Mouse (Mus musculus) heart, postnatal 36 days (tissue): ENCODE data around the gene Polr3h. TPM values are rescaled to one million over a fixed set of nuclear protein-coding genes. Genes with fewer than 3 reads are reported as not detected.
A peak's percentile ranks its signal among the peaks of the same experiment; 100 is the strongest.

Experiments used
- DNase-seq, 2 experiments: peaks; one replicate each; pipeline ENCODE4 v3.0.0; 2021 to 2022
- intact Hi-C: fragments of 180-260 bp; cut with DNase I; formaldehyde crosslinking; loops from one replicate; pipeline ENCODE4 v1.15.1; 2025
- total RNA-seq, 2 experiments: library from RNA; stranded (reverse); gene quantifications; 2 replicates each; pipeline ENCODE4 v1.2.3; 2021

Gene Polr3h
- total RNA-seq, 2 experiments from 2014 or later: 9.0 to 10.6 TPM

GRCm38 (mm10) chr15:81850718-81851117, 75.3 kb downstream of the Polr3h start:
- DNase-seq: no peak
- intact Hi-C loops: no loop called here

DNA sequence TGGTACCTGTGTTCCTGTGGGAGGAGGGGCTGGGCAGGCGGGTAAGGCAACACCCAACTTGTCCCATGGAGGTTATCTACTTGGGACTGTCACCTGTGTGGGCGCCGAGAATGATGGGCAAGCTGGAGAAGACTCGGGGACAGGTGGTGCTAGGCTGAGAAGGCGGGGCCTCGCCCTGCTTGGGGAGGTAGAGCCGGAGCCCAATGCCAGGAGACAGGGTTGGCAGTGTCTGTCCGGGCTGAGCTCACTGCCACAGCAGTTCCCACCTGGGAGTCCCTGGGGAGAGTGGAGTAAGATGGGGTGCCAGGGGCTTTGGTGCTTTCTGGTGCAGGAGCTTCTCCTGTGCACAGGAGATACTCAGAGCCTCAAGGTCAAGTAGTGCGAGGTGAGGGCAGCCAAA, 76.9 kb downstream of the Polr3h start:
- intact Hi-C loops: no loop called here
- DNase-seq: no peak

DNA sequence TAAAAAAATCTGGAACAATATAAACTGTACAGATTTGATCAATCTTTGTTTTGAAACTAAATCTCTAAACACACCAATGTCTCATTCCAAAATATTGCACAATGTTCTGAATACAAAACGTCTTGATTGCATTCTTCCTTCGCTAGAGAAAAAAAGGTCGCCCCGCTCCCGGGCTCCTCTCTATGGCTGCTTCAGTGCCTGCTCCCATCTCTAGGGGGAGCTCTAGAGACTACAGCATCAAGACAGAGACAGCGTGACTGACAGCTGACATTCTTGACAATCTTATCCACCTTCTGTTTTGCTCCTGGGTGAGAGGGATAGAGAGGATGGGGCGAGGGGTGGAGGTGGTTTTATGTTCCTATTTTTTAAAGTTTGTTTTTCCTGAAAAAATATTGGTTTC, 77.7 kb downstream of the Polr3h start:
- DNase-seq: peak in 1 of 2 experiments; percentile 67
- intact Hi-C loops: no loop called here

DNA sequence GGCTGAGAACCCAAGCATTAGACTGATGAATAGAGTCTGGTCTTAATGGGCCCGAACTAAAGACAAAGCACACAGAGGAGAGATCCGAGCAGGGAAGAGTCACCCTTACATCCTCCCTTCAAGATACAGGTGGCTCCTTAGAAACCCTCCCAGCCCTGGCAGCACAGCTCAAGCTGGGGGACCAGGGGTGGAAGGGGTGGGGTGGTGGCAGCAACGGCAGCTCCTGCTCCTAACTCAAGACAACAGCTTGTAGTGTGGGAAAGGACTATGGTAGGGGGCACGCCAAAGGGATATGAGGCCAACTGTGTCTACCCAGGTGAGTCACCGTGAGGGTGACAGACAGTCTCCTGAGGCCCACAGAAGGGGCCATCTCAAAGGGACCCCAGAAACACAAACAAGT, 78.2 kb downstream of the Polr3h start:
- no peak for DNase-seq
- intact Hi-C loops: no loop called here

DNA sequence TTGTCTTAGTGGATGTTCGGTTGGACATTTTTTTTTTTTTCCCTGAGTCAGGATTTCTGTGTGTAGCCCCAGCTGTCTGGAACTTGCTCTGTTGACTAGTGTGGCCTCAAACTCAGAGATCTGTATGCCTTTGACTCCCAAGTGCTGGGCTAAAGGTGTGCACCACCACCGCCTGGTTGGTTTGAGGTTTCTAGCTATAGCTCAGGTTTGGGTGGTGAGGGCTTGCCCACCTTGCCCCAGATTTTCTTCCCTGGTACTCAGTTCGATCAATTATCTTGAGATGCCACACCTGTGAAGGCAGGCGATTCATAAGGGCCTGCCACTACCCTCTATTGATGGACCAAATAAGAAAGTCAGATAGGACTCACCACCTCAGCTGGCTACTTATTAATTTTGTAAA, 78.9 kb downstream of the Polr3h start:
- DNase-seq: no peak
- intact Hi-C loops: no loop called here

- no peak for DNase-seq
- intact Hi-C loops: no loop called here
Measured at GRCm38 (mm10) chr15:81846755-81847154, 79.3 kb downstream of the Polr3h start.

- intact Hi-C loops: no loop called here
- peak; percentile 58 to 76 for DNase-seq
Measured at GRCm38 (mm10) chr15:81845724-81846123, 80.3 kb downstream of the Polr3h start.

GRCm38 (mm10) chr15:81845033-81845625, 80.9 kb downstream of the Polr3h start:
- no peak for DNase-seq
- intact Hi-C loops: no loop called here

DNA sequence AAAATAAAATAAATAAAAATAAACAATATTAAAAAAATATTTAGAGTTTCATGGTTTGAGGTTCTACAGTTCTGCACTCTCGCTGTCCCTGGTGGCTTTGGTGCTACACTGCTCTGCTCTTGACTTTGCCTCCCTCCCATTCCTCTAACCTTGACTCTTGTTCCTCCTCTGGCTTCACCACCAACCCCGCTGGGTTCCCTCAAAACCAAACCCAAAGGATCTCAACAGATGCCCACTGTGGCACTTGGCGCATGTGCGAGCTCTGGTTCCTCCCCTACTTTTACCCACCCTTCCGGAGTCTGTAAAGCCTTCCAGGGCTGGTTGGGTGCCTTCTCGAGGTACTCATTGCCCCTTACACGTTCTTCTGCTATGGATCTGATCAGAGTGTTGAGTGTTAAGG, 83.8 kb downstream of the Polr3h start:
- no peak for DNase-seq

DNA sequence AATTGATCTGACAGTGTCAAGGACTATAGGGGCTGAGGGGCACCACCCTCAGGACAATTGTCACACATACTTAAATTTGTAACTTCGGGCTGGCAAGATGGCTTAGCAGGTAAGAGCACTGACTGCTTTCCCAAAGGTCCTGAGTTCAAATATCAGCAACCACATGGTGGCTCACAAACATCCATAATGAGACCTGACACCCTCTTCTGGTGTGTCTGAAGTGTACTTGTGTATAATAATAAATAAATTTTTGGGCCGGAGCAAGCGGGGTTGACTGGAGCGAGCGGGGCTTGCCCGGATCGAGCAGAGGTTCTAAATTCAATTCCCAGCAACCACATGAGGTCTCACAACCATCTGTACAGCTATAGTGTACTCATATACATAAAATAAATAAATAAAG, 85.7 kb downstream of the Polr3h start:
- intact Hi-C loops: no loop called here

More for the DNA sequence above, 83.8 kb downstream of the Polr3h start:
- intact Hi-C loops: no loop called here

GRCm38 (mm10) chr15:81839634-81840033, 86.4 kb downstream of the Polr3h start:
- intact Hi-C loops: no loop called here
- DNase-seq: peak; percentile 89

More for the DNA sequence above, 85.7 kb downstream of the Polr3h start:
- no peak for DNase-seq

DNA sequence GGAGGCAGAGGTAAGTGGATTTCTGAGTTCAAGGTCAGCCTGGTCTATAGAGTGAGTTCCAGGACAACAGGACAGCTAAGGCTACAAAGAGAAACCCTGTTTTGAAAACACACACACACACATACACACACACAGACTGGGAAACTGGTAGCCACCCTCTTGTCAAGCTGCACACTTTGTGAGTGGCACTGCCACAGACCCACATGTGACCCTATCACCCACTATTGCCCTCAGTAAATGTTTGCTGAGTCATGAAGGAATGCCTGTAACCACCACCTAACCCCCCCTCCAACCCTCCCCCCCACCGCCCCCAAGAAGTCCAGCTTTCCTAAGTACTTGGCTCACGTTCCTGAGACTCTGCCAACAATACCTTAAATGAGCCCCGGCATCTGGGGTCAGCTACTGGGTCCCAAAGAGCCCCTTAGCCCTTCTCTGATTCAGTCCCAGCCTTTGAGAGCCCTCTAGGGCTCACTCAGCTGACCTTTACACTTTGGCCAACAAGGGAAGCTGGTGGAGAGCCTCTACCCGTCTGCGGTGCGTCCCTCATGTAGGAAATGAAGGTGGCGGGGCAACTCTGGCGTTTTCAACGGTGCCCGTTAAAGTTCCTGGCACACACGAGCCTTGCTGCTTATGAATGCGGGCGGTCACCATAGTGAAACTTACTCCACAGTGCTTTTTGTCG, 87.3 kb downstream of the Polr3h start:
- no peak for DNase-seq
- intact Hi-C loops: no loop called here

Other genes starting within 250 kb of the Polr3h start
- 1 to 10 TPM; 1.5 to 2.1 TPM for gene Chadl, start 229.0 kb downstream of the Polr3h start, total RNA-seq
- gene Zc3h7b, start 181.2 kb downstream of the Polr3h start, total RNA-seq: 10 to 100 TPM; 73.7 to 73.9 TPM
- 10 to 100 TPM; 24.9 to 25.1 TPM for gene Rangap1, start 180.7 kb downstream of the Polr3h start, total RNA-seq
- gene Tef, start 123.8 kb downstream of the Polr3h start, total RNA-seq: 100 to 1,000 TPM; 123 to 132 TPM
- 100 to 1,000 TPM in 1 of 2 experiments, 10 to 100 TPM in 1; 74.9 to 130 TPM for gene Tob2, start 67.4 kb downstream of the Polr3h start, total RNA-seq
- 10 to 100 TPM; 35.0 to 39.8 TPM for gene Phf5a, start 54.3 kb downstream of the Polr3h start, total RNA-seq
- 1,000 to 10,000 TPM; 2,177 to 2,250 TPM for gene Aco2, start 53.9 kb downstream of the Polr3h start, total RNA-seq
- 10 to 100 TPM; 72.5 to 86.4 TPM for gene Csdc2, start 10.5 kb upstream of the Polr3h start, total RNA-seq
- 10 to 100 TPM; 24.8 to 26.0 TPM for gene Pmm1, start 34.7 kb upstream of the Polr3h start, total RNA-seq
- gene 1700029P11Rik, start 54.3 kb upstream of the Polr3h start, total RNA-seq: not detected
- 10 to 100 TPM; 25.0 to 26.5 TPM for gene Xrcc6, start 61.6 kb upstream of the Polr3h start, total RNA-seq
- 10 to 100 TPM; 26.9 to 30.9 TPM for gene Desi1, start 107.6 kb upstream of the Polr3h start, total RNA-seq
- 10 to 100 TPM; 51.0 to 55.2 TPM for gene Snu13, start 121.4 kb upstream of the Polr3h start, total RNA-seq
- not detected for gene 4930407I10Rik, start 132.9 kb upstream of the Polr3h start, total RNA-seq
- not detected for gene Mei1, start 143.8 kb upstream of the Polr3h start, total RNA-seq
- 1 to 10 TPM; 3.4 to 5.6 TPM for gene Ccdc134, start 201.7 kb upstream of the Polr3h start, total RNA-seq
- gene Srebf2, start 220.9 kb upstream of the Polr3h start, total RNA-seq: 10 to 100 TPM; 17.4 to 19.5 TPM